Mouse (Mus musculus) midbrain, embryonic 16.5 days (tissue): ENCODE measurements around the gene Lpp. TPM values are rescaled to one million over a fixed set of nuclear protein-coding genes. Genes with fewer than 3 reads are reported as not detected.
A peak's percentile ranks its signal among the peaks of the same experiment; 100 is the strongest.
"Not testable (repeated sequence)": the region's sequence is repeated elsewhere in the genome, so short reads cannot be mapped to it uniquely, and the experiment has no call there.

Experiments
- ATAC-seq: fragments of 200-750 bp; cut with Nextera tagmentation; 2 replicates; pipeline ENCODE4 v1.8.0; 2017; ENCODE audit warnings: moderate TSS enrichment
- H3K27ac ChIP-seq: fragments of 300-500 bp; sonication (generic); 2 replicates; pipeline ENCODE4 v1.5.1; 2014; ENCODE audit warnings: mild to moderate bottlenecking, low read length, mixed read lengths
- H3K27me3 ChIP-seq: fragments of 300-500 bp; sonication (generic); 2 replicates; pipeline ENCODE4 v1.6.1; 2014; ENCODE audit warnings: low read depth, low read length, mixed read lengths; ENCODE audit not compliant: control insufficient read depth, insufficient read depth
- H3K36me3 ChIP-seq: fragments of 300-500 bp; sonication (generic); 2 replicates; pipeline ENCODE4 v1.6.1; 2014; ENCODE audit warnings: mild to moderate bottlenecking, low read length, moderate library complexity, mixed read lengths; ENCODE audit not compliant: control insufficient read depth, insufficient read depth
- H3K4me1 ChIP-seq: fragments of 300-500 bp; sonication (generic); 2 replicates; pipeline ENCODE4 v1.6.1; 2014; ENCODE audit warnings: mild to moderate bottlenecking, low read length, mixed read lengths; ENCODE audit not compliant: control insufficient read depth, insufficient read depth
- H3K4me2 ChIP-seq: fragments of 300-500 bp; sonication (generic); 2 replicates; pipeline ENCODE4 v1.6.1; 2014; ENCODE audit warnings: mild to moderate bottlenecking, low read length, mixed read lengths
- H3K4me3 ChIP-seq: fragments of 300-500 bp; sonication (generic); 2 replicates; pipeline ENCODE4 v1.5.1; 2014; ENCODE audit warnings: low read depth, mild to moderate bottlenecking, low read length, moderate library complexity, mixed read lengths
- H3K9ac ChIP-seq: fragments of 300-500 bp; sonication (generic); 2 replicates; pipeline ENCODE4 v1.6.1; 2014; ENCODE audit warnings: low read depth, low read length, mixed read lengths
- H3K9me3 ChIP-seq: fragments of 300-500 bp; sonication (generic); replicated peaks from 2 replicates; pipeline ENCODE4 v1.6.1; 2014; ENCODE audit warnings: mild to moderate bottlenecking, low read length, mixed read lengths; ENCODE audit not compliant: control insufficient read depth, poor library complexity, severe bottlenecking
- WGBS: fragments of 180-500 bp; shearing (Covaris S2); extraction: QIAGEN DNeasy Blood & Tissue Kit; methylation state at CpG from one replicate; pipeline ENCODE4 v1.1.7; 2014; 5-methylcytosine and 5-hydroxymethylcytosine counted together
- polyA plus RNA-seq: library from polyadenylated mRNA; unstranded; fragments of >200 nt; fragmentation: Nextera tagmentation; extraction: Ambion mirVana; gene quantifications from 2 replicates; pipeline ENCODE4 v1.2.1, GENCODE M21; 2015

The Lpp gene
- polyA plus RNA-seq, 1 experiment from 2014 or later: 10.7 TPM

DNA sequence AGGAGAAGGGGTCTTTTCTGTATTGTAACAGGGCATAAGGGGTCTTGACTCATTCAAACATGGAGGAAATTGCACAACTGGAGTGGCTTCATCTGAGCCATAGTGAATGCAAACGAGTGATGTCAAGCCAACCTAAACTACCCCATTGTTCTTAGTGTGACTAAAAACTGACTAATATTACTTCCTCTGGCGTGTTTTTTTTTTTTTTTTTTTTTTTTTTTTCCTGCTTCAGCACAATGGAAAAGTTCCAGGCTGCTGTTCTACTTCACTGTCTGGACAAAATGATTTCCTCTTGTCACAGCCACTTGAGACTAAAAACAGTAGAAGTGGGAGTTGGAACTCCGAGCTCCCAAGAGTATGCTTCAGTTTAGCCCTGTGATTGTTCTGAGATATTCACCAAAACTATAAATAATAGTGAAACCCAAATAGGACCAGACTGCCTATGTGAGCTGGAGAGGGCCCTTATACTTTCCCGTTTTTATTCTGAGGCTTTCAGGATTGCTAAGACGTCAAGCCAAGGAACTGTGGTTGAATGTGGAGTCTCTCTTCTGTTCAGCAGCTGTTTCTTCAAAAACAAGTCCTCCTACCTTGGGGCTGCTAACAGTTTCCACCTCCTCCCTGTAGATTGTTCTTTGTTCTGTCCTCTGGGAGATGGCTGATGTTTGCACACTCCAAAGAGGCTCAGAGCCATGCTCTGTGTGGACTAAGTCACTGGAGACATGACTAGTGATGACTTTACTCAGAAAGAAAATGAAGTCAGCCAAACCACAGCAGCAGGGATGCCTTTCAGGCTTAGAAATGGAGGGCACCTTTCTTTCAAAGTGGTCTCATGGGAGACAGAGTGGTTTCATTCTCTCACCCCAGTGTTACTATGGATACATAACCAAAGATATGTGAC, 617.9 kb downstream of the Lpp start:
- Histone ChIP-seq H3K4me3 (no peak overlapping the region), H3K4me2 (no peak overlapping the region)
- 71% methylated on average over 5 of the region's 5 CpGs for WGBS

DNA sequence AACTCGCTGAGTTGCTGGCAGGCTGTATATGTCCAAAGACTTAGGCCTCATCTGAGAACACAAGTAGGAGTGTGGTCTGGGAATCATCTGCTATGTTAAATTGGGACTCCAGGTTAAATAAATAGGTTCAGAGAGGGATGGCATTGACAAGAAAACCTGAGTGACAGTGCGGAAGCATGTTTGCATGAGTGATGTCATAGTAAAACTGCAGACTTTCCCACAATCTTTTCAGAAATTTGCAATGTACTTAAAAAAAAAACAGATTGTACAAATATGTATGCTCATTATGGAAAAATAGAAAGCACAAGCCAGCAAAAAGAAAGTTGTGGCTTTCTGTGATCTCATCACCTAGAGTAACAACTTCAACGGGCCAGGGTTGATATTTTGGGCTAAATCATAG, 619.6 kb downstream of the Lpp start:
- ATAC-seq: no peak
- no peak overlapping the region for H3K27ac ChIP-seq

More for the DNA sequence above, 617.9 kb downstream of the Lpp start:
- no peak overlapping the region for H3K9ac ChIP-seq
- ATAC-seq: no peak
- H3K27me3 ChIP-seq: no peaks in the 10 kb centered on the region
- peaks cover 2% of the 10 kb centered on the region; the same call in 1 of the 2 replicates for H3K4me1 ChIP-seq
- no peak overlapping the region for H3K27ac ChIP-seq
- H3K36me3 ChIP-seq: no peaks in the 10 kb centered on the region
- H3K9me3 ChIP-seq: no peaks in the 10 kb centered on the region

DNA sequence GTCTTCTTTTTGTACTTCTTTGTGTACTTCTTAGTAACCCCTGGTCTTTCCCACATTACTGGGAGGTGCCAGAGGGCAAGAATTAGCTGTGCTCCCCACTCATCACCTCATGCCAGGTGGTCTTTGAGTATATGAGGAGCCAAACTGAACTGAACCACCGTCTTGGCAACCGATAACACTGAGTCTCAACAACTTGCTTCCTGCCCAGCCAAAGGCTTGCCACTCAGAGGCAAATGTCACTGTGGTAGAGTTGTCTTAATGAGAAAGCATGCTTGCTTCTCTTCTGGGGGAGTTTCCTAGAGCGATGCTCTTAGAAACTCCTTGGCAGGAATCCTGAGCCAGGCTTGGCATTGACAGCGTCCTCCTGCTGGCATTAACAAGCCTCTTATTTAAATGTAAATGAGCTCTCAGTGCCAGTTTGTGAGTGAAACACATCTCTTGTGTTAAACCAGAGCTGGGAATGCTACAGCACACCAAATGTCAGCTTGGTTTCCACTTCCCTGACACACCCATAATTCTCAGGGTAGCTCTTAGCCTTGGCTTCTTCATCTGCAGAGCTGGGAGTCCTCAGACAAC, 623.0 kb downstream of the Lpp start:
- Histone ChIP-seq H3K27ac (0 out of 2 replicates have a peak overlapping the region, but pooled peaks have one; percentile 30), H3K4me3 (no peak overlapping the region), H3K9ac (no peak overlapping the region), H3K27me3 (no peaks in the 10 kb centered on the region), H3K9me3 (no peaks in the 10 kb centered on the region), H3K4me1 (peaks cover 6% of the 10 kb centered on the region; the same call in 1 of the 2 replicates), H3K4me2 (no peak overlapping the region), H3K36me3 (no peaks in the 10 kb centered on the region)
- peak; percentile 89 for ATAC-seq
- WGBS: 26% methylated on average over 4 of the region's 4 CpGs

More for the DNA sequence above, 619.6 kb downstream of the Lpp start:
- no peaks in the 10 kb centered on the region for H3K27me3 ChIP-seq
- no peaks in the 10 kb centered on the region for H3K9me3 ChIP-seq
- H3K4me1 ChIP-seq: peaks cover 6% of the 10 kb centered on the region; the same call in 1 of the 2 replicates
- 94% methylated on average over 3 of the region's 3 CpGs for WGBS
- H3K4me2 ChIP-seq: no peak overlapping the region
- H3K36me3 ChIP-seq: no peaks in the 10 kb centered on the region
- no peak overlapping the region for H3K4me3 ChIP-seq
- H3K9ac ChIP-seq: no peak overlapping the region

DNA sequence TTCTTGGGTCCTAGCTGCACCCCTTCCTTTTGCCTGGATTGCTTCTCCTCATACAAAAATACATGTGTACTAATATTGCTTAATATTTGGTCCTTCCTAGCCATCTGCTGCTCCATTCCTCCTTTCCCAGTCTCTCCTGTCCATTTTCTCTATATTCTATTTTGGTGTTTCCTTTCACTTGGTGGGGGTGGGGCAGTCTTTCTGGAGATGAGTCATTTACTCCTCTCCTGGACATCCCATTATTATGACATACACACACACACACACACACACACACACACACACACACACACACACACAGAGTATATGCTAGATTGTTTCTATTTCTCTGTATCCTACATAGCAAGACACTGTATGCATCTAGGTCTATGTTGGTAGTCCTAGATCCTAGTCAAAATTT, 623.7 kb downstream of the Lpp start:
- no peak overlapping the region for H3K27ac ChIP-seq
- no peak overlapping the region for H3K9ac ChIP-seq
- no peak overlapping the region for H3K4me2 ChIP-seq
- H3K36me3 ChIP-seq: no peaks in the 10 kb centered on the region
- ATAC-seq: no peak
- no peaks in the 10 kb centered on the region for H3K27me3 ChIP-seq
- H3K4me1 ChIP-seq: peaks cover 6% of the 10 kb centered on the region; the same call in 1 of the 2 replicates
- no peaks in the 10 kb centered on the region for H3K9me3 ChIP-seq
- no peak overlapping the region for H3K4me3 ChIP-seq

DNA sequence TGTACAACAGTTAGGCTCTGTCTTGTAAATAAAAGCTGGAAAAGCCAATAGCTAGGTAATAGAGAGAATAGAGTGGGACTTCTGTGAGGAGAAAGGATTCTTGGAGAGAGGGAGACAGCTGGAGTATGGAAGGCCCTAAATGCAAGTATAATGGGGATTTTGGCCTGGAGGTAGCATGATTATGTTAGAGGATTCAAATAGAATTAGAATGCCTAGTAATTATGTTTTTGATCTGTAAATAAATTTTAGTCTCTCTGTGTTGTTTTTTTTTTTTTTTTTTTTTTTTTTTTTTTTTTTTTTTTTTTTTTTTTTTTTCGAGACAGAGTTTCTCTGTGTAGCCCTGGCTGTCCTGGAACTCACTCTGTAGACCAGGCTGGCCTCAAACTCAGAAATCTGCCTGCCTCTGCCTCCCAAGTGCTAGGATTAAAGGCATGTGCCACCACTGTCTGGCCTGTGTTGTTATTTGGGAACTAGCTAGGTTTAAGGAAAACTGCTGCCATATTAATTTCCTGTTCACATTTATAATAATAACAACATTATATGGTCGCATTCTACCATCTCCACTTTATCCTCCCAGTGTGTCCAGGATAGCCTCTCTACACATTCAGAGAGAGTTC, 628.5 kb downstream of the Lpp start:
- not testable (repeated sequence) for H3K27ac ChIP-seq, H3K27me3 ChIP-seq, H3K4me3 ChIP-seq, H3K36me3 ChIP-seq, H3K9me3 ChIP-seq, H3K4me2 ChIP-seq, ATAC-seq, H3K9ac ChIP-seq, H3K4me1 ChIP-seq
- WGBS: 60% methylated on average over 2 of the region's 2 CpGs

GRCm38 (mm10) chr16:25024591-25024990, 631.3 kb downstream of the Lpp start:
- no peak for ATAC-seq
- Histone ChIP-seq H3K4me1 (no peaks in the 10 kb centered on the region), H3K9me3 (no peaks in the 10 kb centered on the region), H3K27ac (no peak overlapping the region), H3K4me2 (no peak overlapping the region), H3K9ac (no peak overlapping the region), H3K36me3 (no peaks in the 10 kb centered on the region), H3K27me3 (no peaks in the 10 kb centered on the region), H3K4me3 (no peak overlapping the region)
- WGBS: 85% methylated on average over 3 of the region's 3 CpGs

DNA sequence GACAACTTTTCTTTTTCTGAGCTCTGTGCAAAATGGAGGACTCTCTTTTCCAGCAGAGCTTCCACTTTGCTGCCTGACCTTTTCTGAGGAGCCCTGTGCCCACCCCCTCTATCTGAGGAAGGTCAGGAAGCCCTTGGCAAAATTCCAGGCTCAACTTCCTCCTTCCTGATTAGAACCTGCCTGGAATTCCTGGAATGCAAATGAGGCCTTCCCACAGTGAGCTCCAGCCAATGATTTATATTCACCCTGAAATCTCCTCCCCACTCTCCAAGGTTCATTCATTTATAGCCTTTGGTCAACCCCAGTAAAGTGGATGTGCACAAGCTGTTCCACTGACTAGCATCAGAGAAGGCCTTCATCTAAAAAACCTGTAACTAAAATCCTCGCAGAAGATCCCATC, 632.9 kb downstream of the Lpp start:
- no peak overlapping the region for H3K9ac ChIP-seq
- WGBS: 94% methylated on average over 1 of the region's 1 CpGs
- no peak for ATAC-seq

GRCm38 (mm10) chr16:25029548-25029947, 636.2 kb downstream of the Lpp start:
- Histone ChIP-seq H3K9ac (no peak overlapping the region), H3K4me2 (no peak overlapping the region), H3K27ac (no peak overlapping the region), H3K4me1 (no peaks in the 10 kb centered on the region), H3K36me3 (no peaks in the 10 kb centered on the region), H3K4me3 (no peak overlapping the region), H3K27me3 (no peaks in the 10 kb centered on the region), H3K9me3 (no peaks in the 10 kb centered on the region)
- ATAC-seq: no peak
- 82% methylated on average over 8 of the region's 8 CpGs for WGBS

More for the DNA sequence above, 632.9 kb downstream of the Lpp start:
- no peaks in the 10 kb centered on the region for H3K4me1 ChIP-seq
- H3K27ac ChIP-seq: no peak overlapping the region
- no peak overlapping the region for H3K4me2 ChIP-seq
- H3K9me3 ChIP-seq: no peaks in the 10 kb centered on the region
- H3K36me3 ChIP-seq: no peaks in the 10 kb centered on the region
- H3K4me3 ChIP-seq: no peak overlapping the region
- H3K27me3 ChIP-seq: no peaks in the 10 kb centered on the region

- no peak for ATAC-seq
- Histone ChIP-seq H3K9ac (no peak overlapping the region), H3K27me3 (no peaks in the 10 kb centered on the region; the same call in 1 of the 2 replicates), H3K27ac (no peak overlapping the region), H3K4me2 (no peak overlapping the region), H3K4me1 (no peaks in the 10 kb centered on the region), H3K36me3 (no peaks in the 10 kb centered on the region), H3K9me3 (no peaks in the 10 kb centered on the region), H3K4me3 (no peak overlapping the region)
- WGBS: 70% methylated on average over 6 of the region's 6 CpGs
Observed at GRCm38 (mm10) chr16:25037361-25037760, 644.1 kb downstream of the Lpp start.
